Mouse (Mus musculus): Measurements from ENCODE around the gene Cutal.

- no peak for TF ChIP-seq MAX (IDR thresholded peaks at IDR 0.05)
- TF ChIP-seq CTCF (IDR thresholded peaks at IDR 0.05; ENCODE audit: control insufficient read depth, insufficient read depth, insufficient read length): no peak
Measured at GRCm38 (mm10) chr2:34911871-34912270, 37.7 kb downstream of the Cutal start.

Data from C2C12 (cell line).